Mouse (Mus musculus) ES-E14 (cell line): ENCODE data around the gene Fgr. TPM values are rescaled to one million over a fixed set of nuclear protein-coding genes. Genes with fewer than 3 reads are reported as not detected.

Experiments used
- DNase-seq: peaks from one replicate; pipeline ENCODE4 v3.0.0-alpha.2; 2013; ENCODE audit warnings: low read depth, low spot score
- H3K27ac ChIP-seq: 2 replicates; pipeline ENCODE4 v1.5.1; 2012; ENCODE audit warnings: low read depth, mild to moderate bottlenecking, low read length, moderate library complexity, mixed read lengths; ENCODE audit not compliant: poor library complexity, insufficient read depth, severe bottlenecking
- H3K36me3 ChIP-seq: 2 replicates; pipeline ENCODE4 v1.6.1; 2012; ENCODE audit warnings: mild to moderate bottlenecking, low read length, moderate library complexity, mixed read lengths; ENCODE audit not compliant: control insufficient read depth, poor library complexity, insufficient read depth, severe bottlenecking
- H3K4me1 ChIP-seq, 2 experiments: fragments of 150-350 bp in 1 of 2; sonication (generic) in 1 of 2; 2 replicates each; pipeline ENCODE4 v1.6.1; 2012; ENCODE audit warnings: low read length in 2 of 2, mild to moderate bottlenecking in 1 of 2, mixed read lengths in 1 of 2; ENCODE audit not compliant: control insufficient read depth in 2 of 2, insufficient read depth in 2 of 2, poor library complexity in 1 of 2
- H3K4me3 ChIP-seq, 2 experiments: fragments of 150-350 bp in 1 of 2; sonication (generic) in 1 of 2; 2 replicates each; pipeline ENCODE4 v1.5.1; 2012; ENCODE audit warnings: low read length in 2 of 2, low read depth in 1 of 2, mild to moderate bottlenecking in 1 of 2, mixed read lengths in 1 of 2; ENCODE audit not compliant: insufficient read depth in 1 of 2, poor library complexity in 1 of 2, severe bottlenecking in 1 of 2
- H3K9ac ChIP-seq: 2 replicates; pipeline ENCODE4 v1.6.1; 2012; ENCODE audit warnings: low read depth, mild to moderate bottlenecking, low read length, mixed read lengths; ENCODE audit not compliant: poor library complexity, insufficient read depth, severe bottlenecking
- H3K9me3 ChIP-seq: fragments of 150-350 bp; sonication (generic); 2 replicates; pipeline ENCODE4 v1.6.1; 2012; ENCODE audit warnings: low read depth, mild to moderate bottlenecking, low read length; ENCODE audit not compliant: control insufficient read depth, insufficient read depth
- CHD2 ChIP-seq: IDR thresholded peaks from 2 replicates; pipeline ENCODE4 v1.6.1; 2014; ENCODE audit warnings: mild to moderate bottlenecking, low read depth, low read length, inconsistent platforms
- HCFC1 ChIP-seq: IDR thresholded peaks from 2 replicates; pipeline ENCODE4 v1.6.1; 2012; ENCODE audit warnings: low read length, inconsistent platforms, borderline replicate concordance; ENCODE audit not compliant: insufficient read depth
- MAFK ChIP-seq: IDR thresholded peaks from 2 replicates; pipeline ENCODE4 v1.6.1; 2014; ENCODE audit warnings: mild to moderate bottlenecking, low read depth, low read length, inconsistent platforms; ENCODE audit not compliant: insufficient read depth
- ZC3H11A ChIP-seq: IDR thresholded peaks from 2 replicates; pipeline ENCODE4 v1.6.1; 2012; ENCODE audit warnings: low read depth, mild to moderate bottlenecking, inconsistent platforms, low read length, borderline replicate concordance
- ZNF384 ChIP-seq: IDR thresholded peaks from 2 replicates; pipeline ENCODE4 v1.6.1; 2012; ENCODE audit warnings: low read depth, low read length, inconsistent platforms
- in situ Hi-C, 2 experiments: fragments of 600-800 bp; cut with MboI; formaldehyde crosslinking; loops; one replicate each; pipeline ENCODE4 v1.15.1; 2025; ENCODE audit warnings: low sequenced_read_pairs in 2 of 2, inconsistent platforms in 1 of 2; ENCODE audit not compliant: unreplicated experiment in 2 of 2
- total RNA-seq: library from RNA; depleted of rRNA; stranded (reverse); fragments of 300-350 nt; gene quantifications from 2 replicates; pipeline ENCODE4 v1.2.3, GENCODE M21; 2012

Gene Fgr
- total RNA-seq, 1 experiment = 1.8 TPM

DNA sequence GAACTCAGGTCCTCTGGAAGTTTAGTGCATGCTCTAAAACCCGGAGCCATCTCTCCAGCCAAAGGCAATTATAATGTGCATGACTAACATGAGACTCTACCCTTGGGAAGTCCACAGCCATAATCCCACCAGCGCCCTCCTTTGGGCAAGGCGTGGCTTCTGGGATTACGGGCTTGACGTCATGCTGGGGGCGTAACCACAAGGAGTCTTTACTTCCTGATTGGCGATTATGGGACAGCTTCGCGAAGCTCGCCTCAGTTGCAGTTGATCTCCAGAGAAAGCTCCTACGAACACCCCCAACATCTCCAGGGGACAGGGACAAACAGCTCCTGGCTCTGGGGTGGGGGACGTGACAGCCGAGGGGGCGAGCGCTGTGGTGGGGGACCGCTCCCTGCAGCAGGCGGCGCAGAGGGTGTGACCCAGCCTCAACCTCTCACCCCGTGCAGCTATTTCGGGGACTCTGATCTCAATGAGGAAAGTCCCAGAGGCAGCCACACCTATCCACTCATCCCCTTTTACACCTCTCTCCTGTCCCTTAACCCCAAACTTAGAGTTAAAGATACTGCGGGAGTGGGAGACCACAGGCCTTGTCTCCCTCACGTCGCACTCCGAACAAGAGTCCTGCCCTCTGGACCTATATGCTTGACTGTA is 23.9 kb upstream of the Fgr start:
- Histone ChIP-seq H3K4me1 (peaks cover 15% of the 10 kb centered on the region in 2 experiments; a peak in 3 of 4 replicates), H3K4me3 (peak overlapping the region; percentile 9 to 37; a peak in 1 of 4 replicates), H3K27ac (no peak overlapping the region)

DNA sequence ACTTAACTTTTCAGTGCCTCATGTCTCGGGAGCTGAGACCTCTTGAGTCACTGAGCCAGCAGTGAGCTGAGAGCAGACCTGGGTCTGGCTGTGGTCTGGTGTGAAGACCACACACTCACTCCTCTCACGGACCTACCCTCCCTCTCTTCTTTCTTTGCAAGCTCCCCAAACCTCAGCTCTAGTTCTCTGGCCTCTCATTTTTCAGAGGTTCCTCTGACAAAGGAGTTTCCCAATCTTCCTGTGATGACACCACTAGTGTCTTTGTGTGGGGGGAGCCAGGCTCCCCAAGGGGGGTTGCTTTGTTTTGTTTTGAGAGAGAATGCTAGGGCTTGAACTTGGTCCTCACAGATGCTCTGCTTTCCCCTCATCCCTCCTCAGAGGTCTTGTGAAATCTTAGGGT is 22.9 kb upstream of the Fgr start:
- no peaks in the 10 kb centered on the region for H3K9me3 ChIP-seq
- H3K36me3 ChIP-seq = no peaks in the 10 kb centered on the region
- H3K9ac ChIP-seq = no peak overlapping the region
- TF ChIP-seq MAFK (no peak), ZNF384 (no peak), HCFC1 (no peak), CHD2 (no peak), ZC3H11A (no peak)
- no peak for DNase-seq
- H3K4me1 ChIP-seq = peaks cover 14 to 22% of the 10 kb centered on the region in 2 experiments; a peak in 3 of 4 replicates
- in situ Hi-C loops = loop anchor here in 1 of 2 experiments (10.0 kb wide), 1 partner anchor 54 kb away; no protein-coding TSS in a partner anchor
- H3K4me3 ChIP-seq = no peak overlapping the region
- H3K27ac ChIP-seq = no peak overlapping the region

More for the DNA sequence above, 23.9 kb upstream of the Fgr start:
- Histone ChIP-seq H3K9me3 (no peaks in the 10 kb centered on the region), H3K9ac (no peak overlapping the region), H3K36me3 (no peaks in the 10 kb centered on the region)
- TF ChIP-seq ZC3H11A = no peak
- TF ChIP-seq ZNF384 = no peak
- TF ChIP-seq CHD2 = no peak
- TF ChIP-seq HCFC1 = no peak
- no peak for TF ChIP-seq MAFK
- DNase-seq = no peak
- in situ Hi-C loops = loop anchor here (5.0 to 10.0 kb wide), 2 partner anchors 42 to 55 kb away; no protein-coding TSS in a partner anchor

DNA sequence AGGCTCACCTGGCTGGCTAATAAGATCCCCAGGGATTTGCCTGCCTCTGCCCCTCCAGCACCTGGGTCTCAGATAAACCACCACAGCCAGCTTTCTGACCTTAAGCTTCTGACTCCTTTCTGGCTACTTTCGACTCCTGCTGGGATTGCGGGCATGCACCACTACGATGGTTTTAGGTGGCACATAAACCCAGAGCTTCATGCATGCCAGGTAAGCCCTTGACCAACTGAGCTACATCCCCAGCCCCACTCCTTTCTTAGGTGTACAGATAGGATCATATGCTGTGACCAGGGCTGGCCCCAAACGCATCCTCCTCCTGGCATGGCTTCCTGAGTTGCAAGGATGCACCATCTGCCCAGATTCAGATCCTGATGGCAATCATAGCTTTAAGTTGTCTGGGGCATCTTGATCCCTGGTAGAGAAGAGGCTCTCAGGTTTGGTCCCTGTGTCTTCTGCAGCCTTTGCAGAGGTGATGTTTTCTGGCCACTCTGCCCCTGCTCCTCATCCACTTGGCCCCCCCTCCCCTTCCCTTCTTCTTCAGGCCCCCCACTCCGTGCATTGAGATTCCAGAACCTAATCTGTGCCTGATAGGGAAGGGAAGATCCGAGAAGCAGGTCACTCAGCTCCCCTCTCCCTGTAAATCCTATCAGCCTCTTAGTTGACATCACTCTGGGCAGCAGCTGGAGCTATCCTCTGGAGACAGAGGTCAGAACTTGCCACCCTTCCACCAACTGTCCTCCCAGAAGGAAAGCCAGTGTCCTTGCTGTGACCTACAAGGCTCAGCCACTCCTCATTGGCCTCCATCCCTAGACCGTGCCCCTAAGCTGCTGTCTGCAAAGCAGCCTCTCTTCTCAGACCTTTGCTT is 19.1 kb upstream of the Fgr start:
- Histone ChIP-seq H3K36me3 (no peaks in the 10 kb centered on the region), H3K4me3 (no peak overlapping the region), H3K9ac (no peak overlapping the region), H3K9me3 (no peaks in the 10 kb centered on the region), H3K4me1 (peaks cover 10 to 26% of the 10 kb centered on the region in 2 experiments), H3K27ac (no peak overlapping the region)
- TF ChIP-seq MAFK (no peak), ZC3H11A (no peak), CHD2 (no peak), ZNF384 (no peak), HCFC1 (no peak)
- in situ Hi-C loops = loop anchor here in 1 of 2 experiments (10.0 kb wide), 1 partner anchor 50 kb away; no protein-coding TSS in a partner anchor
- DNase-seq = no peak

DNA sequence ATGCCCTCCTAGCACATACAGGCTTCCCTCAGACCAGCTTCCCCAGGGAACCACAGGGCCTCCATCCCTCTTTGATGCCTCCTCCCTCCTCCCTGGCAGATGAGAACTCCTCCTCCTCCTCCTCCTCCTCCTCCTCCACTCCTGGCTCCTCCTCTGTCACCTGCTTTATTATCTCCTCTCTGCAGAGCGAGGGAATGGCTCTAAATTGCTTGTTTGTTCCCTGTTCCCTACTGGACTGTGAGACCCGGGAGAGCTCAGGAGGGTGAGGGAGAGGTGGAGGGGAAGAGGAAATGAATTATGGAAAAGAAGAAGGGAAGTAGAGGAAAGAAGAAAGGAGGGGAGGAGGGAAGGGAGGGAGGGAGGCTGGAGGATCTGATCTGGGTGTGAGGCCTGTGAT is 18.5 kb upstream of the Fgr start:
- TF ChIP-seq CHD2 = no peak
- TF ChIP-seq ZNF384 = no peak
- no peak for TF ChIP-seq MAFK
- no peak for TF ChIP-seq ZC3H11A
- no peak for TF ChIP-seq HCFC1
- H3K27ac ChIP-seq = no peak overlapping the region
- in situ Hi-C loops = loop anchor here in 1 of 2 experiments (10.0 kb wide), 1 partner anchor 49 kb away; no protein-coding TSS in a partner anchor

More for the DNA sequence above, 18.5 kb upstream of the Fgr start:
- H3K4me3 ChIP-seq = no peak overlapping the region
- DNase-seq = no peak
- H3K9ac ChIP-seq = no peak overlapping the region
- H3K4me1 ChIP-seq = peaks cover 11 to 31% of the 10 kb centered on the region in 2 experiments
- no peaks in the 10 kb centered on the region for H3K36me3 ChIP-seq
- H3K9me3 ChIP-seq = no peaks in the 10 kb centered on the region
